In genomic region chr16:11109198-11109740, GRCm38 (mm10) we compare ENCODE assay signal across 10 mouse cellular contexts. TPM values are rescaled to one million over a fixed set of nuclear protein-coding genes. Genes with fewer than 3 reads are reported as not detected.
A peak's percentile ranks its signal among the peaks of the same experiment; 100 is the strongest.
DNase-seq lines count a peak whose midpoint lies in the region; ATAC-seq and TF ChIP-seq lines count a peak whose summit lies in the region.
"Had no signal": no experiment of that assay in that cellular context is flagged by ENCODE, and none has a peak within 500 bp of the region (broad histone marks: within the 10 kb centered on the region; RNA-seq: fewer than 3 reads in every experiment).

No protein-coding gene starts in this region.

- 71% methylated on average over 4 of the region's 4 CpGs for WGBS in forebrain, embryonic 13.5 days
- 83% methylated on average over 4 of the region's 4 CpGs for WGBS in forebrain, embryonic 10.5 days
- 66% methylated on average over 4 of the region's 4 CpGs for WGBS in liver, embryonic 14.5 days (ENCODE audit: insufficient replicate concordance)

- no peak overlapping the region for H3K9ac ChIP-seq in forebrain, embryonic 13.5 days
- H3K9ac ChIP-seq in liver, embryonic 14.5 days (replicated peaks) = no peak overlapping the region

- peaks cover 9% of the 10 kb centered on the region for H3K36me3 ChIP-seq in forebrain, embryonic 13.5 days (ENCODE audit: poor library complexity, severe bottlenecking)
- H3K36me3 ChIP-seq in forebrain, embryonic 10.5 days (replicated peaks) = peaks cover 31% of the 10 kb centered on the region
- H3K36me3 ChIP-seq in liver, embryonic 14.5 days (replicated peaks; ENCODE audit: control insufficient read depth, insufficient read depth, low read depth) = no peaks in the 10 kb centered on the region; the same call in 1 of the 2 replicates

- H3K4me1 ChIP-seq in forebrain, embryonic 13.5 days = no peaks in the 10 kb centered on the region
- no peaks in the 10 kb centered on the region for H3K4me1 ChIP-seq in forebrain, embryonic 10.5 days
- H3K4me1 ChIP-seq in liver, embryonic 14.5 days (replicated peaks; ENCODE audit: control insufficient read depth in 2 of 2, insufficient read depth in 2 of 2, low read length in 1 of 2) = no peaks in the 10 kb centered on the region

- no peak overlapping the region for H3K4me2 ChIP-seq in forebrain, embryonic 13.5 days
- no peak overlapping the region for H3K4me2 ChIP-seq in liver, embryonic 14.5 days (ENCODE audit: low read depth)

- H3K9me3 ChIP-seq in forebrain, embryonic 13.5 days (replicated peaks) = no peaks in the 10 kb centered on the region
- H3K9me3 ChIP-seq in forebrain, embryonic 10.5 days = no peaks in the 10 kb centered on the region
- no peaks in the 10 kb centered on the region for H3K9me3 ChIP-seq in liver, embryonic 14.5 days (ENCODE audit: control insufficient read depth, low read length)

- 0 out of 2 replicates have a peak, but pooled peaks have one; percentile 51 for ATAC-seq in forebrain, embryonic 13.5 days
- no peak for ATAC-seq in liver, embryonic 14.5 days (ENCODE audit: insufficient read depth)
- ATAC-seq in granulocyte monocyte progenitor cell, adult 5-6 weeks (replicated peaks; ENCODE audit: poor library complexity, severe bottlenecking) = peak; percentile 35; the same call in 1 of the 2 replicates

- H3K27ac ChIP-seq in forebrain, embryonic 13.5 days = no peak overlapping the region
- no peak overlapping the region for H3K27ac ChIP-seq in forebrain, embryonic 10.5 days
- no peak overlapping the region for H3K27ac ChIP-seq in liver, embryonic 14.5 days
- H3K27ac ChIP-seq: macrophage had no signal

- no peaks in the 10 kb centered on the region for H3K27me3 ChIP-seq in forebrain, embryonic 13.5 days
- H3K27me3 ChIP-seq in forebrain, embryonic 10.5 days (ENCODE audit: poor library complexity, severe bottlenecking) = no peaks in the 10 kb centered on the region
- H3K27me3 ChIP-seq in liver, embryonic 14.5 days (ENCODE audit: control insufficient read depth, insufficient read depth, low read length) = no peaks in the 10 kb centered on the region

- no peak for DNase-seq in forebrain, embryonic 10.5 days (ENCODE audit: extremely low spot score, low spot score)
- DNase-seq in liver, embryonic 14.5 days (ENCODE audit: low read depth in 3 of 3, low spot score in 3 of 3) = no peak
- DNase-seq in liver (no peak), ES-CJ7 (ENCODE audit: low read depth, low spot score) (peak; percentile 25)
- no peak for DNase-seq in urinary bladder, postnatal 36 days (ENCODE audit: low spot score in 2 of 2)
- no peak for DNase-seq in ovary, postnatal 36 days (ENCODE audit: low spot score)
- DNase-seq: kidney, postnatal 10 days had no signal

- peak; percentile 60 for TF ChIP-seq CTCF in liver, embryonic 14.5 days (IDR thresholded peaks at IDR 0.05; ENCODE audit: low read depth)

- H3K4me3 ChIP-seq in forebrain, embryonic 13.5 days = no peak overlapping the region
- no peak overlapping the region for H3K4me3 ChIP-seq in forebrain, embryonic 10.5 days
- no peak overlapping the region for H3K4me3 ChIP-seq in liver, embryonic 14.5 days (ENCODE audit: insufficient read depth in 1 of 2, low read depth in 2 of 2, low read length in 2 of 2)

- TF ChIP-seq EP300 in liver, embryonic 14.5 days (IDR thresholded peaks at IDR 0.05; ENCODE audit: low read depth) = no peak

RNA-seq across cellular contexts. Expression of gene Txndc11, which starts 25.2 kb away (rescaled TPM):
- polyA plus RNA-seq in forebrain, embryonic 13.5 days (2015; fragmentation: Nextera tagmentation; extraction: Ambion mirVana) = 26.0 and 26.4 TPM in 2 replicates
- polyA plus RNA-seq in forebrain, embryonic 10.5 days (2016; fragmentation: Nextera tagmentation; extraction: Ambion mirVana) = 24.0 and 25.1 TPM in 2 replicates
- 8.8 and 8.9 TPM in 2 replicates for polyA plus RNA-seq in liver, embryonic 14.5 days (2012; rRNA removed)
- 13.4 and 16.8 TPM in 2 replicates for polyA plus RNA-seq in liver, embryonic 14.5 days (2014; fragmentation: Nextera tagmentation; extraction: Ambion mirVana)
- total RNA-seq in granulocyte monocyte progenitor cell, adult 5-6 weeks (2014; fragmentation: Nextera tagmentation) = 52.8 and 71.7 TPM in 2 replicates
- total RNA-seq in granulocyte monocyte progenitor cell, adult 5-6 weeks (2017) = 36.8 and 44.6 TPM in 2 replicates

RNA-seq across cellular contexts. Expression of gene Litaf, which starts 43.3 kb away (rescaled TPM):
- 59.2 and 59.3 TPM in 2 replicates for polyA plus RNA-seq in forebrain, embryonic 13.5 days (2015; fragmentation: Nextera tagmentation; extraction: Ambion mirVana)
- polyA plus RNA-seq in forebrain, embryonic 10.5 days (2016; fragmentation: Nextera tagmentation; extraction: Ambion mirVana) = 61.7 and 65.1 TPM in 2 replicates
- 10.6 and 12.1 TPM in 2 replicates for polyA plus RNA-seq in liver, embryonic 14.5 days (2012; rRNA removed)
- 26.6 and 27.3 TPM in 2 replicates for polyA plus RNA-seq in liver, embryonic 14.5 days (2014; fragmentation: Nextera tagmentation; extraction: Ambion mirVana)
- total RNA-seq in granulocyte monocyte progenitor cell, adult 5-6 weeks (2014; fragmentation: Nextera tagmentation) = 46.4 and 48.0 TPM in 2 replicates
- total RNA-seq in granulocyte monocyte progenitor cell, adult 5-6 weeks (2017) = 27.4 and 33.4 TPM in 2 replicates

RNA-seq across cellular contexts. Expression of gene Snn, which starts 48.5 kb away (rescaled TPM):
- polyA plus RNA-seq in forebrain, embryonic 13.5 days (2015; fragmentation: Nextera tagmentation; extraction: Ambion mirVana) = 122 and 140 TPM in 2 replicates
- polyA plus RNA-seq in forebrain, embryonic 10.5 days (2016; fragmentation: Nextera tagmentation; extraction: Ambion mirVana) = 64.9 and 67.0 TPM in 2 replicates
- polyA plus RNA-seq in liver, embryonic 14.5 days (2012; rRNA removed) = 2.0 and 2.2 TPM in 2 replicates
- 1.8 and 2.5 TPM in 2 replicates for polyA plus RNA-seq in liver, embryonic 14.5 days (2014; fragmentation: Nextera tagmentation; extraction: Ambion mirVana)
- total RNA-seq in granulocyte monocyte progenitor cell, adult 5-6 weeks (2014; fragmentation: Nextera tagmentation) = 1.8 and 2.2 TPM in 2 replicates
- total RNA-seq in granulocyte monocyte progenitor cell, adult 5-6 weeks (2017) = 0.43 and 2.0 TPM in 2 replicates

Comparison
In these comparisons a context has a peak if more than half of its experiments do, and no peak if none do; other contexts are left out.
1. RNA of gene Snn, which starts 48.5 kb away (polyA plus RNA-seq): 122 to 140 TPM in forebrain, embryonic 13.5 days and 64.9 to 67.0 TPM in forebrain, embryonic 10.5 days; 1.8 to 2.5 TPM in liver, embryonic 14.5 days; every median in the first group is over 10 times any median in the second.